Mouse (Mus musculus): Measurements from ENCODE around the gene Nek3.

- no peak for TF ChIP-seq POLR2A (IDR thresholded peaks at IDR 0.05; ENCODE audit: extremely low read depth, insufficient read depth, low read length)
- TF ChIP-seq CTCF (IDR thresholded peaks at IDR 0.05; ENCODE audit: extremely low read depth, insufficient read depth, low read length): no peak
Observed at GRCm38 (mm10) chr8:22175966-22176365, 9.7 kb upstream of the Nek3 start.
